Mouse (Mus musculus) hindbrain, embryonic 14.5 days (tissue): ENCODE measurements around the gene Mmp25. TPM values are rescaled to one million over a fixed set of nuclear protein-coding genes. Genes with fewer than 3 reads are reported as not detected.
A peak's percentile ranks its signal among the peaks of the same experiment; 100 is the strongest.

Source experiments
- ATAC-seq: fragments of 200-750 bp; cut with Nextera tagmentation; 2 replicates; pipeline ENCODE4 v1.8.0; 2017; ENCODE audit warnings: moderate number of reproducible peaks, mild to moderate bottlenecking, moderate TSS enrichment, moderate library complexity; ENCODE audit not compliant: low FRiP score
- DNase-seq: peaks from one replicate; pipeline ENCODE4 v3.0.0-alpha.2; 2015; ENCODE audit warnings: low spot score
- H3K27ac ChIP-seq: fragments of 300-500 bp; sonication (generic); 2 replicates; pipeline ENCODE4 v1.5.1; 2014; ENCODE audit warnings: mild to moderate bottlenecking, moderate library complexity
- H3K27me3 ChIP-seq: fragments of 300-500 bp; sonication (generic); 2 replicates; pipeline ENCODE4 v1.6.1; 2014; ENCODE audit warnings: mild to moderate bottlenecking, low read length, mixed read lengths; ENCODE audit not compliant: control insufficient read depth, insufficient read depth
- H3K36me3 ChIP-seq: fragments of 300-500 bp; sonication (generic); replicated peaks from 2 replicates; pipeline ENCODE4 v1.6.1; 2014; ENCODE audit not compliant: control insufficient read depth, insufficient read depth
- H3K4me1 ChIP-seq: fragments of 300-500 bp; sonication (generic); replicated peaks from 2 replicates; pipeline ENCODE4 v1.6.1; 2014; ENCODE audit warnings: antibody characterized with exemption, low read length, mixed read lengths; ENCODE audit not compliant: control insufficient read depth, insufficient read depth
- H3K4me2 ChIP-seq: fragments of 300-500 bp; sonication (generic); replicated peaks from 2 replicates; pipeline ENCODE4 v1.6.1; 2014; ENCODE audit warnings: mild to moderate bottlenecking, moderate library complexity
- H3K4me3 ChIP-seq: fragments of 300-500 bp; sonication (generic); replicated peaks from 2 replicates; pipeline ENCODE4 v1.5.1; 2014; ENCODE audit warnings: mild to moderate bottlenecking, low read length
- H3K9ac ChIP-seq: fragments of 300-500 bp; sonication (generic); 2 replicates; pipeline ENCODE4 v1.6.1; 2014
- H3K9me3 ChIP-seq: fragments of 300-500 bp; sonication (generic); 2 replicates; pipeline ENCODE4 v1.6.1; 2016; ENCODE audit warnings: low read length; ENCODE audit not compliant: control insufficient read depth
- WGBS: fragments of 180-500 bp; shearing (Covaris S2); extraction: QIAGEN DNeasy Blood & Tissue Kit; methylation state at CpG from one replicate; pipeline ENCODE4 v1.1.7; 2014; 5-methylcytosine and 5-hydroxymethylcytosine counted together
- polyA plus RNA-seq: library from polyadenylated mRNA; unstranded; fragments of >200 nt; fragmentation: Nextera tagmentation; extraction: Ambion mirVana; gene quantifications from 2 replicates; pipeline ENCODE4 v1.2.1, GENCODE M21; 2014

The Mmp25 gene
- polyA plus RNA-seq, 1 experiment from 2014 or later: 1.6 TPM

DNA sequence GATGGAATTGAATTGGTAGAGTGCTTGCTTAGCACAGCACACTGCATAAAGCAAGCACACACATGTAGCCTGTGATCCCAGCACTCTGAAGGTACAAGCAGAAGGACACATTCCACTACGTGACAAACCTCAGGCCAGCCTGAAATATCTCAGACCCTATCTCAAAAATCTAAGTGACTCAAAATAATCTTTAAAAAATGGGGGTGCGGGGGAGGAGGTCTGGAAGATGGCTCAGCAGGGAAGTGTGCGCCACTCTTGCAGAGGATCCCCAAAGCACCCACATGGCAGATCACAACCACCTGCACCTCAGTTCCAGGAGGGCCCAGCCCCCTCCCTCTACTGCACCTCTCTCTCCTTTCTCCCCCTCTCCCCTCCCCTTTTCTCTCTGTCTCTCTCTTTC lies 26.4 kb upstream of the Mmp25 start:
- no peak for ATAC-seq
- Histone ChIP-seq H3K9me3 (no peaks in the 10 kb centered on the region), H3K27me3 (peaks cover 20% of the 10 kb centered on the region), H3K36me3 (peaks cover 27% of the 10 kb centered on the region), H3K4me2 (no peak overlapping the region), H3K27ac (no peak overlapping the region), H3K4me1 (peaks cover 22% of the 10 kb centered on the region), H3K9ac (no peak overlapping the region), H3K4me3 (no peak overlapping the region)
- DNase-seq: no peak
- WGBS: 97% methylated on average over 3 of the region's 3 CpGs

DNA sequence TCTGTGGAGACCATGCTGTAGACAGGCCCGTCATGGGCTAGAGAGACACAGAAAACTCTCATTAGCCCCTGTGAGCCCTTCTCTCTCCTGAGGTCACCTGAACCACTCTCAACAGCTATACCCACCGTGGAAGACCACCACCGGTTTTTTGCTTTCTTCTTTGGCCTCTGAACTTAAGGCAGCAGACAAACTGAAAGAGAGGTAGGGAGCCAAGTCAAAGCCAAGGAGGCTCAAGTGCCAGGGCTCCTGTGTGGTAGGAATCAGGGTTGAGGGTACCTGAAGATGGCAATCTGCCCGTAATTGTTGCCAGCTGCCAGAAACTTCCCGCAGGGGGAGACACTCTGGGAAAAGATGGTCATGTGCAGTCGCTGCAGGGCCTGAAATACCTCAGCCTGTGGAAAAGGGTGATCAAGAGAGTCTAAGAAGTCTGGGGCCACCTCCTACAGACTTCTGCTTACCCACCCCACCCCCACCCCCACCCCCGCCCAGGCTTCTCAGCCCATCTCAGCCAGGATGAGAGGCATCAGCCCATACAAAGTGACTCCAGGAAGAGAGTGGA lies 25.5 kb upstream of the Mmp25 start:
- no peak for ATAC-seq
- 96% methylated on average over 6 of the region's 7 CpGs for WGBS

DNA sequence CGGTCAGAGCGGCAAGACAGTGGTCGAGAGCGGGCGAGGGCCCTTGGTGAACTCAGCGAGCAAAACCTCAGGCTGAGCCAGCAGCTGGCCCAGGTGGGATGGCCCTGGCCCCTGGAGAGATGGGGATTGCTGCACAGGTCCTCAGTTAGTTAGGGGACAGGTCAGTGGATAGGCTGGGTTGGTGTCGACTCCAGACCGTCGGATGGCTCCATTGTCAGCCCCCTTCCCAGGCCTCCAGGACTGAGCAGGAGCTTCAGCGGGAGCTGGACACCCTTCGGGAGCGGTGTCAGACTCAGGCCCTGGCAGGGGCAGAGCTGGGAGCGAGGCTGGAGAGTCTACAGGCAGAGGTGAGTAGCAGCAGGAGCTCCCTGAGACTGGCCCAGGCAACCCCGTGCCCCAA lies 20.4 kb upstream of the Mmp25 start:
- Histone ChIP-seq H3K27me3 (peaks cover 21% of the 10 kb centered on the region), H3K4me2 (no peak overlapping the region), H3K9me3 (no peaks in the 10 kb centered on the region), H3K4me1 (0 out of 2 replicates have a peak, but pooled peaks cover 1% of the 10 kb centered on the region), H3K9ac (no peak overlapping the region), H3K4me3 (no peak overlapping the region), H3K36me3 (peaks cover 28% of the 10 kb centered on the region), H3K27ac (no peak overlapping the region)
- DNase-seq (no peak), ATAC-seq (0 out of 2 replicates have a peak, but pooled peaks have one; percentile 25)
- 76% methylated on average over 14 of the region's 14 CpGs for WGBS

More for the DNA sequence above, 25.5 kb upstream of the Mmp25 start:
- Histone ChIP-seq H3K36me3 (peaks cover 28% of the 10 kb centered on the region), H3K9ac (no peak overlapping the region), H3K27me3 (peaks cover 11% of the 10 kb centered on the region), H3K27ac (no peak overlapping the region), H3K4me2 (no peak overlapping the region), H3K9me3 (no peaks in the 10 kb centered on the region), H3K4me1 (peaks cover 16% of the 10 kb centered on the region), H3K4me3 (no peak overlapping the region)
- DNase-seq: no peak

DNA sequence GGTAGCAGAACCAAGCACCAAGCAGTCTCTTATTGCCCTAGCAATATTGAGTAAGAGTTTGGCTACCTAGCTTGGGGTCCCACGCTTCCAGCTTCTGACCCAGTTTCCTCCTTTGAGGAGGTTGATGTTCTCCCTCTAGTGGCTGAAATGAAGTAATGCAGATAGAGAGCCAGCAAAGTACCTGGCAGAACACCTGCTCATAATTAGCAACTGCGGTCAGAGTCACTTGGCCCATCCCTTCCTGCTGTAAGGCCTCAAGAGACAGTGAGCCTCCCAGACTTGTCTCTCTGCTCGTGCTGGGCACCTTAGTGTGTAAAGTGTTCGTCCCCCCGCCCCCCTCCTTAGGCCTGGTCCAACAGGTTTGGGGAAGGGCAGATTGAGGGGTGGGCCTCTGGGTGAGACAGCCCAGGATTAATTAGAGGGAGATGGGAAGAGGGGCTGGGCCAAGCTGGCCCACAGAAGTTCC lies 19.5 kb upstream of the Mmp25 start:
- Histone ChIP-seq H3K36me3 (peaks cover 23% of the 10 kb centered on the region), H3K4me3 (no peak overlapping the region), H3K27me3 (peaks cover 31% of the 10 kb centered on the region), H3K27ac (no peak overlapping the region), H3K4me2 (no peak overlapping the region), H3K4me1 (0 out of 2 replicates have a peak, but pooled peaks cover 3% of the 10 kb centered on the region), H3K9ac (no peak overlapping the region), H3K9me3 (no peaks in the 10 kb centered on the region)
- WGBS: 17% methylated on average over 5 of the region's 5 CpGs
- DNase-seq (peak; percentile 75), ATAC-seq (no peak)

DNA sequence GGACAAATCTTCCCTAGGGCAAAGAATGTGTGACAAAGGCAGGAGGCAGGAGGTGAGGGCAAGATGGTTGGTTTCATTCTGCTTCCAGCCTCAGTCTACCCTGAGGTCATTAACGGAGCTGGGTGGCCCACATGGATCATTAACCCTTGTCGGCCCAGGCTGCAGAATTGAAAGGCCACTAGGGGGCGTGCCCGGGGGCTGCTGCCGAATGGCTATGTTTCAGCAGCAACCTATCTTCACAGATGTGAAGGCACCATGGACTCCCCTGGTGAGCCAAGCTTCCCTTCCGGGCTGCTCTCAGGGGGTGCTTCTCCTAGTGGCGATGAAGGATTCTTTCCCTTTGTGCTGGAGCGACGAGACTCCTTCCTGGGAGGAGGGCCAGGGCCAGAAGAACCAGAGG lies 16.4 kb upstream of the Mmp25 start:
- DNase-seq: no peak
- 2% methylated on average over 9 of the region's 9 CpGs for WGBS
- Histone ChIP-seq H3K4me1 (0 out of 2 replicates have a peak, but pooled peaks cover 3% of the 10 kb centered on the region), H3K27me3 (peaks cover 34% of the 10 kb centered on the region), H3K9ac (no peak overlapping the region), H3K36me3 (peaks cover 1% of the 10 kb centered on the region; the same call in 1 of the 2 replicates), H3K9me3 (no peaks in the 10 kb centered on the region), H3K27ac (no peak overlapping the region), H3K4me2 (no peak overlapping the region), H3K4me3 (no peak overlapping the region)
- ATAC-seq: no peak

DNA sequence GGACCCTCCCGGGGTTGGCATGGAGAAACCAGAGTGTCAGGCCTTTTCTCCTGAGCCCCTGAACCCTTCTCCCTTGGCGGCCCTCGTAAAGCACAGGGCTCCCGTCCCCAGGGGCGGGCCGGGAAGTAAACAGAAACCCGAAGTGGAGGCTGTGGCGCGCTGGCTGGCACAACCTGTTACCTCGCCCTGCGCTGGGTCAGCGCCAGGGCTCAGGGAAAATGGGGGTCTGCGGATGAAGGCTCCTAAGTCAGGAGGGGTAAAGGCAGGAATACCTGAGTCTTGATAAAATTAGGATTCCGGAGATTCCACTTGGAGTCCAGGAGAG lies 15.8 kb upstream of the Mmp25 start:
- no peak overlapping the region for H3K4me2 ChIP-seq
- ATAC-seq: no peak
- peaks cover 34% of the 10 kb centered on the region for H3K27me3 ChIP-seq

DNA sequence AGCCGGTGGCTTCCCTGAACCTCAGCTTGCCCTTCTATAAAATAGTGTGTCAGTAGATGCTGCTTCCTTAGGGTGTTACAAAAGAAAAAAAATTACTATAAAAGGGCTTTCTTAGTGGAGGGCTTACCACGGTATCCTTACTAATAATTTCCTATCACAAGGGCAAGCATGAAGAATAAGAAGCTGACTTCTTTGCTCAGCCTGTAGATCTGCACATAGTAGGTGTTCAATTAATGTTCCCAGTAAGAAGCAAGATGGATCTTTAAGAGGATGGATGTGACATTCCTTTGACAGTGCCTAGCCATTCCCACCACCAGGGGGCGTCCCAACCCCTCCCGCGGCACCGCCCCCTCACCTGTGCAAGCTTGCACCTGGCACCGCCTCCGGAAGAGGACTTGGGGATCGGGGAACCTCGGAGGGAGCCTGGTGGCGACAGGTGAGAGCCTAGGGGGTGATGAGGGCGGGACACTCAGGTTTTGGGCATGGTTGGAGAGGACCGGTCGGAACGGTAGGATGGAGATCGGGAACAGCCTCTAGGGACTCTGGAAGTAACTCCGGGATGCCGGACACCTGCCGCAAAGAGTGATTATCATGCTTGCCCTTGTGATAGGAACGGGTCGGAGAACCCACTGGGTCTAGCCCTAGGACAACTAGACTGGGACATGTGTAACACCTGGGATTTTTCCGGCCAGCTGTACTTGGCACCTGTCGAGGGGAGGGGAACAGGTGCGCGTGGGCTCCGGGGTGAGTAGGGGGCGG lies 15.2 kb upstream of the Mmp25 start, which contains the start of gene Bicdl2:
Bicdl2 (plus strand) TSS at position 390 of the 759 bp plus-strand sequence.
- 4% methylated on average over 27 of the region's 27 CpGs for WGBS
- DNase-seq (no peak), ATAC-seq (no peak)
- H3K9me3 ChIP-seq: no peaks in the 10 kb centered on the region
- H3K4me3 ChIP-seq: no peak within 1 kb of the TSS
- H3K4me1 ChIP-seq: 0 out of 2 replicates have a peak, but pooled peaks cover 3% of the 10 kb centered on the region
- no peak within 1 kb of the TSS for H3K9ac ChIP-seq
- H3K36me3 ChIP-seq: no peaks in the 10 kb centered on the region
- no peak within 1 kb of the TSS for H3K27ac ChIP-seq
- H3K4me2 ChIP-seq: no peak within 1 kb of the TSS
- peaks cover 34% of the 10 kb centered on the region for H3K27me3 ChIP-seq

More for the DNA sequence above, 15.8 kb upstream of the Mmp25 start:
- no peak overlapping the region for H3K9ac ChIP-seq
- H3K9me3 ChIP-seq: no peaks in the 10 kb centered on the region
- no peak overlapping the region for H3K27ac ChIP-seq
- DNase-seq: no peak
- H3K4me1 ChIP-seq: 0 out of 2 replicates have a peak, but pooled peaks cover 3% of the 10 kb centered on the region
- H3K4me3 ChIP-seq: no peak overlapping the region
- 6% methylated on average over 14 of the region's 14 CpGs for WGBS
- no peaks in the 10 kb centered on the region for H3K36me3 ChIP-seq

DNA sequence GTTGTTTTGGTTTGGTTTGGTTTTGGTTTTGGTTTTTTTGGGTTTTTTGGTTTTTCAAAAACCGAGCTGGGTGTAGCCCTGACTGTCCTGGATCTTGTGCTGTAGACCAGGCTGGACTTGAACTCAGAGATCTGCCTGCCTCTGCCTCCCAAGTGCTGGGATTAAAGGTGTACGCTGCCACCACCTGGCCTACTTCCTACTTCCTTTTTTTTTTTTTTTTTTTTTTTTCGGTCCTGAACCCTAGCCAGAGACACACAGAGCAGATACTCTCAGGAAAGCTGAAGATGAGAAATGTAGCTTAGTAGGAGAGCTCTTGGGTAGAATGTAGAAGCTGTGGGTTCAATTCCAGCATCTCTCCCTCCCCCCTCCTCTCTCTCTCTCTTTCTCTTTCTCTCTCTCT lies 13.4 kb upstream of the Mmp25 start:
- WGBS: 86% methylated on average over 3 of the region's 3 CpGs
- H3K4me2 ChIP-seq: no peak overlapping the region
- no peaks in the 10 kb centered on the region for H3K9me3 ChIP-seq
- peaks cover 34% of the 10 kb centered on the region for H3K27me3 ChIP-seq
- no peaks in the 10 kb centered on the region for H3K36me3 ChIP-seq
- ATAC-seq (no peak), DNase-seq (no peak)
- H3K27ac ChIP-seq: no peak overlapping the region
- no peak overlapping the region for H3K9ac ChIP-seq
- no peak overlapping the region for H3K4me3 ChIP-seq
- H3K4me1 ChIP-seq: 0 out of 2 replicates have a peak, but pooled peaks cover 3% of the 10 kb centered on the region

DNA sequence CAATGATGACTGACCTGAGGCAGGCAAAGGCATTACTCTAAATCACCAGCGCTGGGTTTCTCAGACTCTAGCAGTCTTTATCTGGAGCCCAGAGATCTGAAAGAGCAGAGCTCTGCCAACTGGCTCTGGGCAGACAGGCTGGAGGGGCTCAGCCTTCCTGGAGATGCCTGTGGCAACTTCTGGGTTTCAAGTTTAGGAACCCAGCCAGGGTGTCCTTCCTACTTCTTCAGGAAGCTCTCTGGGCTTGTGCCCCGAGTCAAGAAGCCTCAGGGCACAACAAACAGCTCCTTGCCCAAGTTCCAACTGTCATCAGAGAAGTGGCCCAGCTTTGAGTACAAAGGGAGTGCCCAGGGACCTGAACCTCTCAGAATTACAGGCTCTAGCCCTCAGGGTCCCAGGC lies 9.3 kb upstream of the Mmp25 start:
- no peaks in the 10 kb centered on the region for H3K36me3 ChIP-seq
- H3K27me3 ChIP-seq: peaks cover 2% of the 10 kb centered on the region
- no peak overlapping the region for H3K27ac ChIP-seq
- H3K4me1 ChIP-seq: no peaks in the 10 kb centered on the region
- no peak overlapping the region for H3K9ac ChIP-seq
- H3K4me2 ChIP-seq: no peak overlapping the region
- H3K4me3 ChIP-seq: no peak overlapping the region
- no peak for ATAC-seq
- no peaks in the 10 kb centered on the region for H3K9me3 ChIP-seq
- WGBS: 59% methylated on average over 2 of the region's 2 CpGs
- DNase-seq: no peak
